Mouse (Mus musculus): ENCODE measurements at regions not wholly inside any gene's neighbourhood (a gene's known extent, or its start where the extent isn't known, plus 50 kb on each side); places are given as distances from the start of the nearest gene placed in this dataset.

GRCm38 (mm10) chr2:72541246-72541645, 65.3 kb downstream of the Cdca7 start:
- DNase-seq, result no peak

GRCm38 (mm10) chr2:72545453-72545852, 69.5 kb downstream of the Cdca7 start:
- no peak for DNase-seq

GRCm38 (mm10) chr2:72546476-72546875, 70.5 kb downstream of the Cdca7 start:
- DNase-seq, result peak in 1 of 2 experiments; percentile 9

GRCm38 (mm10) chr2:72546963-72547362, 71.0 kb downstream of the Cdca7 start:
- no peak for DNase-seq

GRCm38 (mm10) chr2:72551268-72551667, 75.3 kb downstream of the Cdca7 start:
- DNase-seq, result no peak

- no peak for DNase-seq
Observed at GRCm38 (mm10) chr2:72554603-72555002, 78.6 kb downstream of the Cdca7 start.

GRCm38 (mm10) chr2:72555116-72555515, 79.2 kb downstream of the Cdca7 start:
- DNase-seq, result no peak

GRCm38 (mm10) chr2:72555556-72555955, 79.6 kb downstream of the Cdca7 start:
- DNase-seq, result no peak

- DNase-seq, result no peak
Observed at GRCm38 (mm10) chr2:72556064-72556821, 80.3 kb downstream of the Cdca7 start.

- DNase-seq, result no peak
Observed at GRCm38 (mm10) chr2:72557161-72557560, 81.2 kb downstream of the Cdca7 start.

GRCm38 (mm10) chr2:72557565-72558260, 81.8 kb downstream of the Cdca7 start:
- no peak for DNase-seq

GRCm38 (mm10) chr2:72561383-72561782, 85.4 kb downstream of the Cdca7 start:
- no peak for DNase-seq

GRCm38 (mm10) chr2:72578322-72578721, 102.4 kb downstream of the Cdca7 start:
- no peak for DNase-seq

GRCm38 (mm10) chr2:72581136-72581535, 105.2 kb downstream of the Cdca7 start:
- no peak for DNase-seq

GRCm38 (mm10) chr2:72588814-72589213, 112.9 kb downstream of the Cdca7 start:
- no peak for DNase-seq

- DNase-seq, result no peak
Observed at GRCm38 (mm10) chr2:72592011-72592410, 116.1 kb downstream of the Cdca7 start.

GRCm38 (mm10) chr2:72596994-72597925, 121.3 kb downstream of the Cdca7 start:
- DNase-seq, result no peak

- no peak for DNase-seq
Observed at GRCm38 (mm10) chr2:72597941-72598340, 122.0 kb downstream of the Cdca7 start.

GRCm38 (mm10) chr2:72600723-72601122, 124.8 kb downstream of the Cdca7 start:
- no peak for DNase-seq

GRCm38 (mm10) chr2:72602152-72602551, 126.2 kb downstream of the Cdca7 start:
- DNase-seq, result no peak

- DNase-seq, result no peak
Observed at GRCm38 (mm10) chr2:72612221-72612620, 136.3 kb downstream of the Cdca7 start.

GRCm38 (mm10) chr2:72614256-72614655, 138.3 kb downstream of the Cdca7 start:
- DNase-seq, result no peak

GRCm38 (mm10) chr2:72615869-72616268, 139.9 kb downstream of the Cdca7 start:
- no peak for DNase-seq

All from kidney, adult 8-10 months (tissue).